In the genomic region with DNA sequence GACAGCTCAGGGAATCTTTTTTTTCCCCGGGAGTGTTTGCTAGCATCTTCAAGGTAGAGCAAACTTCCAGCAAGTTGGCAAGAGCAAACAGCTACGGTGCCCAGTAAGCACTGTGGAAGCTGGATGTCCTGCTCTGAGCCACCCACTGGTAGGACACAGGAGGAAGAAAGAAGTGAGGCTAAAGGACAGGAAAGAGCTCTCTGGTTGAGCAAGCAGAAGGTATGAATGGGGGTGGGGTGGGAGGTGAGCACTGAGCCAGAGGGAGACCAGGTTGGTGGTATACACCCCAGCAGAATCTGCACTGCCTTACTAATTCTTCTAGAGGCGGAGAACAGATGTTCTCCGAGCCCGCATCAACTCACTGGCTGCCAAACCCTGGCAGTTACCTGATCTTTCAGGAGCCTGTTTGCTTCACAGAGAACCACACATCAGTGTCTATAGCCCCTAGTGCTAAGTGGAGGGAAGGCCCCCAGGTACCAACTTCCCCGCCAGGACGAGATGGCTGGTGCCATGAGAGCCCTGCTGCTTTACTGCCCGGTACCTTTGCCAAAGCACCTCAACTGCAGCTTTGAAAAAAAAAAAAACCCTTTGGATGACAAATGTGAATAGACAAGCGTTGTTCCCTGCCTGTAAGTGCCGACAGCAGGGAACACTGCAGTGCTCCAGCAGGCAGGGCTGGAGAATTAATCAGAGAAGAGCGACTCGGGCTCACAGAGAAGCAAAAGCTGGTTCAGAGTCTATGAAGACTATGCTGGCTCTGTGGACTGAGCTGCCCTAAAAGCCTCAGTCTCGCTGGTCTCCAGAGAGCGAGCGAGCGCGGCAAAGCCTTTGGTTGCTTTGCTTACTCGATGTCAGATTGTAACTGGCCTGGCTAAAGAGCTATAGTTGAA, we compare ENCODE assay signal across 13 mouse cellular contexts. TPM values are rescaled to one million over a fixed set of nuclear protein-coding genes. Genes with fewer than 3 reads are reported as not detected.
DNase-seq lines count a peak whose midpoint lies in the region; ATAC-seq lines count a peak whose summit lies in the region.
"Had no signal": no experiment of that assay in that cellular context is flagged by ENCODE, and none has a peak within 500 bp of the region (broad histone marks: within the 10 kb centered on the region; RNA-seq: fewer than 3 reads in every experiment).

No protein-coding gene starts in this region.

- H3K4me2 ChIP-seq in midbrain, embryonic 15.5 days = peak overlapping the region; percentile 16; the same call in 1 of the 2 replicates
- H3K4me2 ChIP-seq: lung, embryonic 14.5 days had no signal

- H3K27me3 ChIP-seq in midbrain, embryonic 15.5 days (replicated peaks) = no peaks in the 10 kb centered on the region

- H3K36me3 ChIP-seq in midbrain, embryonic 15.5 days (replicated peaks) = no peaks in the 10 kb centered on the region

- ATAC-seq in frontal cortex, adult (ENCODE audit: low TSS enrichment) = peak; percentile 65; the same call in 1 of the 2 replicates
- ATAC-seq in midbrain, embryonic 15.5 days (replicated peaks) = peak; percentile 18

- H3K27ac ChIP-seq in midbrain, embryonic 15.5 days = peak overlapping the region; percentile 31

- no peak for DNase-seq in frontal cortex, adult 2 months (ENCODE audit: extremely low spot score in 1 of 2, low spot score in 1 of 2)
- DNase-seq in cerebellum, adult 8-10 months = peak; percentile 10
- peak; percentile 32 for DNase-seq in kidney, adult 18-20 months
- DNase-seq in natural killer cell, adult 2 months (ENCODE audit: low spot score in 2 of 2) = no peak
- DNase-seq in left cerebral cortex, adult 11 months (ENCODE audit: low spot score) = no peak
- no peak for DNase-seq in urinary bladder, postnatal 36 days (ENCODE audit: low spot score in 2 of 2)
- DNase-seq: adrenal gland, postnatal 36 days; gastrocnemius, postnatal 14 days; heart, postnatal 14 days; lung, embryonic 14.5 days; thymus, adult 2 months had no signal

- WGBS in midbrain, embryonic 15.5 days = 33% methylated on average over 18 of the region's 18 CpGs

- peaks cover 9% of the 10 kb centered on the region for H3K4me1 ChIP-seq in midbrain, embryonic 15.5 days

- no peaks in the 10 kb centered on the region for H3K9me3 ChIP-seq in midbrain, embryonic 15.5 days

- H3K4me3 ChIP-seq in midbrain, embryonic 15.5 days = no peak overlapping the region

- H3K9ac ChIP-seq in midbrain, embryonic 15.5 days = no peak overlapping the region
- H3K9ac ChIP-seq: lung, embryonic 14.5 days had no signal

RNA-seq across cellular contexts. Expression of a gene that starts 59.8 kb away (rescaled TPM):
- polyA plus RNA-seq in frontal cortex, adult 2 months (2012; rRNA removed) = 13.4 and 16.6 TPM in 2 replicates
- polyA plus RNA-seq in midbrain, embryonic 15.5 days (2015; fragmentation: Nextera tagmentation; extraction: Ambion mirVana) = 36.8 and 40.6 TPM in 2 replicates

Comparison
In these comparisons a context has a peak if more than half of its experiments do, and no peak if none do; other contexts are left out.
1. DNase-seq: peak in cerebellum, adult 8-10 months (single experiment) and kidney, adult 18-20 months (single experiment); none in frontal cortex, adult 2 months (0 of 2), natural killer cell, adult 2 months (0 of 2), left cerebral cortex, adult 11 months (single experiment) and urinary bladder, postnatal 36 days (0 of 2).